Mouse (Mus musculus) hindbrain, embryonic 15.5 days (tissue): ENCODE results near the gene Vmn2r94. TPM values are rescaled to one million over a fixed set of nuclear protein-coding genes. Genes with fewer than 3 reads are reported as not detected.

Experiments used
- ATAC-seq: fragments of 200-750 bp; cut with Nextera tagmentation; 2 replicates; pipeline ENCODE4 v1.8.0; 2017; ENCODE audit warnings: low read depth, moderate number of reproducible peaks, moderate TSS enrichment; ENCODE audit not compliant: low FRiP score
- H3K27ac ChIP-seq: fragments of 300-500 bp; sonication (generic); replicated peaks from 2 replicates; pipeline ENCODE4 v1.5.1; 2015; ENCODE audit warnings: mild to moderate bottlenecking, inconsistent platforms
- H3K27me3 ChIP-seq: fragments of 300-500 bp; sonication (generic); 2 replicates; pipeline ENCODE4 v1.6.1; 2015; ENCODE audit warnings: control low read depth, inconsistent platforms
- H3K36me3 ChIP-seq: fragments of 300-500 bp; sonication (generic); 2 replicates; pipeline ENCODE4 v1.6.1; 2015; ENCODE audit warnings: control low read depth, inconsistent platforms
- H3K4me1 ChIP-seq: fragments of 300-500 bp; sonication (generic); replicated peaks from 2 replicates; pipeline ENCODE4 v1.6.1; 2015; ENCODE audit warnings: control low read depth, inconsistent platforms
- H3K4me2 ChIP-seq: fragments of 300-500 bp; sonication (generic); 2 replicates; pipeline ENCODE4 v1.6.1; 2015; ENCODE audit warnings: moderate library complexity, mild to moderate bottlenecking, inconsistent platforms
- H3K4me3 ChIP-seq: fragments of 300-500 bp; sonication (generic); 2 replicates; pipeline ENCODE4 v1.5.1; 2015; ENCODE audit warnings: mild to moderate bottlenecking, inconsistent platforms
- H3K9ac ChIP-seq: fragments of 300-500 bp; sonication (generic); 2 replicates; pipeline ENCODE4 v1.6.1; 2015; ENCODE audit warnings: inconsistent platforms
- H3K9me3 ChIP-seq: fragments of 300-500 bp; sonication (generic); 2 replicates; pipeline ENCODE4 v1.6.1; 2016; ENCODE audit warnings: control low read depth, inconsistent platforms
- WGBS: fragments of 180-500 bp; shearing (Covaris S2); methylation state at CpG from one replicate; pipeline ENCODE4 v1.1.7; 2015; 5-methylcytosine and 5-hydroxymethylcytosine counted together
- polyA plus RNA-seq: library from polyadenylated mRNA; unstranded; fragments of >200 nt; fragmentation: Nextera tagmentation; extraction: Ambion mirVana; gene quantifications from 2 replicates; pipeline ENCODE4 v1.2.1, GENCODE M21; 2015

The Vmn2r94 gene
- polyA plus RNA-seq = not detected in 2 replicates

- Histone ChIP-seq H3K4me1 (no peaks in the 10 kb centered on the region), H3K36me3 (no peaks in the 10 kb centered on the region), H3K4me3 (no peak within 1 kb of the TSS), H3K27ac (no peak within 1 kb of the TSS), H3K27me3 (no peaks in the 10 kb centered on the region), H3K4me2 (no peak within 1 kb of the TSS), H3K9ac (no peak within 1 kb of the TSS), H3K9me3 (peaks cover 3% of the 10 kb centered on the region; the same call in 1 of the 2 replicates)
- no peak for ATAC-seq
- WGBS = 74% methylated on average over 2 of the region's 2 CpGs
These were observed at the start of gene Vmn2r94 for GRCm38 (mm10) chr17:18277656-18278055. TSS of gene Vmn2r94 (minus strand) at chr17:18277756.

- Histone ChIP-seq H3K4me2 (no peak overlapping the region), H3K9me3 (peaks cover 6% of the 10 kb centered on the region; the same call in 1 of the 2 replicates), H3K27ac (no peak overlapping the region), H3K27me3 (no peaks in the 10 kb centered on the region), H3K4me1 (no peaks in the 10 kb centered on the region), H3K36me3 (no peaks in the 10 kb centered on the region), H3K9ac (no peak overlapping the region), H3K4me3 (no peak overlapping the region)
- 98% methylated on average over 2 of the region's 2 CpGs for WGBS
- no peak for ATAC-seq
These were observed 45.5 kb upstream of the Vmn2r94 start for GRCm38 (mm10) chr17:18323031-18323430.

GRCm38 (mm10) chr17:18297799-18298198, 20.2 kb upstream of the Vmn2r94 start, which contains the start of gene Vmn2r93:
TSS of gene Vmn2r93 (plus strand) at chr17:18298099.
- ATAC-seq = no peak
- no peak within 1 kb of the TSS for H3K4me2 ChIP-seq
- H3K4me1 ChIP-seq = no peaks in the 10 kb centered on the region
- no peak within 1 kb of the TSS for H3K27ac ChIP-seq
- peaks cover 5% of the 10 kb centered on the region; the same call in 1 of the 2 replicates for H3K9me3 ChIP-seq
- H3K36me3 ChIP-seq = no peaks in the 10 kb centered on the region
- no peaks in the 10 kb centered on the region for H3K27me3 ChIP-seq
- WGBS = 49% methylated on average over 1 of the region's 1 CpGs
- no peak within 1 kb of the TSS for H3K9ac ChIP-seq
- no peak within 1 kb of the TSS for H3K4me3 ChIP-seq

- H3K9me3 ChIP-seq = 0 out of 2 replicates have a peak, but pooled peaks cover 3% of the 10 kb centered on the region
- no peak overlapping the region for H3K9ac ChIP-seq
- no peaks in the 10 kb centered on the region for H3K4me1 ChIP-seq
- H3K4me3 ChIP-seq = no peak overlapping the region
- no peaks in the 10 kb centered on the region for H3K27me3 ChIP-seq
- no peaks in the 10 kb centered on the region for H3K36me3 ChIP-seq
- no peak overlapping the region for H3K4me2 ChIP-seq
- 86% methylated on average over 14 of the region's 14 CpGs for WGBS
- H3K27ac ChIP-seq = no peak overlapping the region
- no peak for ATAC-seq
These were observed 40.6 kb downstream of the Vmn2r94 start for GRCm38 (mm10) chr17:18236931-18237330.

- ATAC-seq = no peak
- H3K27me3 ChIP-seq = no peaks in the 10 kb centered on the region
- no peak overlapping the region for H3K9ac ChIP-seq
- no peak overlapping the region for H3K27ac ChIP-seq
- no peak overlapping the region for H3K4me2 ChIP-seq
- H3K9me3 ChIP-seq = 0 out of 2 replicates have a peak, but pooled peaks cover 3% of the 10 kb centered on the region
- H3K4me3 ChIP-seq = no peak overlapping the region
- 76% methylated on average over 2 of the region's 2 CpGs for WGBS
- no peaks in the 10 kb centered on the region for H3K4me1 ChIP-seq
- no peaks in the 10 kb centered on the region for H3K36me3 ChIP-seq
These were observed 45.6 kb downstream of the Vmn2r94 start for GRCm38 (mm10) chr17:18231996-18232395.

GRCm38 (mm10) chr17:18221300-18221699, 56.3 kb downstream of the Vmn2r94 start:
- H3K4me2 ChIP-seq = no peak overlapping the region

More at GRCm38 (mm10) chr17:18221300-18221699, 56.3 kb downstream of the Vmn2r94 start:
- Histone ChIP-seq H3K27ac (no peak overlapping the region), H3K9me3 (0 out of 2 replicates have a peak, but pooled peaks cover 4% of the 10 kb centered on the region), H3K9ac (no peak overlapping the region), H3K4me3 (no peak overlapping the region), H3K36me3 (no peaks in the 10 kb centered on the region), H3K27me3 (no peaks in the 10 kb centered on the region), H3K4me1 (no peaks in the 10 kb centered on the region)
- ATAC-seq = no peak

Other genes starting within 250 kb of the Vmn2r94 start
- gene Vmn2r124, start 228.3 kb downstream of the Vmn2r94 start, polyA plus RNA-seq = not detected in 2 replicates
- not detected in 2 replicates for gene Vmn2r91, start 192.7 kb downstream of the Vmn2r94 start, polyA plus RNA-seq
- not detected in 2 replicates for gene Vmn2r92, start 125.9 kb downstream of the Vmn2r94 start, polyA plus RNA-seq
- gene Vmn2r93, start 20.3 kb upstream of the Vmn2r94 start, polyA plus RNA-seq = not detected in 2 replicates
- gene Vmn2r95, start 146.3 kb upstream of the Vmn2r94 start, polyA plus RNA-seq = not detected in 2 replicates